Mouse (Mus musculus) liver, embryonic 12.5 days (tissue): Measurements from ENCODE around the gene Tuba3a. TPM values are rescaled to one million over a fixed set of nuclear protein-coding genes. Genes with fewer than 3 reads are reported as not detected.

Source experiments
- ATAC-seq: fragments of 200-750 bp; cut with Nextera tagmentation; 2 replicates; pipeline ENCODE4 v1.8.0; 2017; ENCODE audit warnings: moderate number of reproducible peaks, mild to moderate bottlenecking, moderate library complexity
- H3K27ac ChIP-seq: fragments of 300-500 bp; sonication (generic); 2 replicates; pipeline ENCODE4 v1.5.1; 2016; ENCODE audit warnings: mild to moderate bottlenecking
- H3K27me3 ChIP-seq: fragments of 300-500 bp; sonication (generic); replicated peaks from 2 replicates; pipeline ENCODE4 v1.6.1; 2016; ENCODE audit warnings: mild to moderate bottlenecking, moderate library complexity
- H3K36me3 ChIP-seq: fragments of 300-500 bp; sonication (generic); 2 replicates; pipeline ENCODE4 v1.6.1; 2016; ENCODE audit warnings: mild to moderate bottlenecking, moderate library complexity
- H3K4me1 ChIP-seq: fragments of 300-500 bp; sonication (generic); 2 replicates; pipeline ENCODE4 v1.6.1; 2016
- H3K4me2 ChIP-seq: fragments of 300-500 bp; sonication (generic); 2 replicates; pipeline ENCODE4 v1.6.1; 2016; ENCODE audit warnings: mild to moderate bottlenecking, moderate library complexity
- H3K4me3 ChIP-seq: fragments of 300-500 bp; sonication (generic); 2 replicates; pipeline ENCODE4 v1.5.1; 2016; ENCODE audit warnings: mild to moderate bottlenecking, moderate library complexity
- H3K9ac ChIP-seq: fragments of 300-500 bp; sonication (generic); 2 replicates; pipeline ENCODE4 v1.6.1; 2016; ENCODE audit warnings: mild to moderate bottlenecking, moderate library complexity
- H3K9me3 ChIP-seq: fragments of 300-500 bp; sonication (generic); replicated peaks from 2 replicates; pipeline ENCODE4 v1.6.1; 2016; ENCODE audit warnings: mild to moderate bottlenecking, moderate library complexity
- WGBS: fragments of 180-500 bp; shearing (Covaris S2); methylation state at CpG from one replicate; pipeline ENCODE4 v1.1.7; 2016; ENCODE audit not compliant: insufficient replicate concordance; 5-methylcytosine and 5-hydroxymethylcytosine counted together
- polyA plus RNA-seq: library from polyadenylated mRNA; unstranded; fragments of >200 nt; fragmentation: Nextera tagmentation; extraction: Ambion mirVana; gene quantifications from 2 replicates; pipeline ENCODE4 v1.2.1, GENCODE M21; 2016

Gene Tuba3a
- not detected in 2 replicates for polyA plus RNA-seq

GRCm38 (mm10) chr6:125285890-125286289 is at the start of gene Tuba3a:
Tuba3a (minus strand) TSS chr6:125286042.
- Histone ChIP-seq H3K27me3 (peaks cover 3% of the 10 kb centered on the region; the same call in 1 of the 2 replicates), H3K27ac (no peak within 1 kb of the TSS), H3K9ac (no peak within 1 kb of the TSS), H3K36me3 (no peaks in the 10 kb centered on the region), H3K9me3 (no peaks in the 10 kb centered on the region), H3K4me2 (no peak within 1 kb of the TSS), H3K4me1 (no peaks in the 10 kb centered on the region), H3K4me3 (no peak within 1 kb of the TSS)
- whole genome bisulfite sequencing, result 86% methylated on average over 22 of the region's 22 CpGs
- no peak for ATAC-seq

GRCm38 (mm10) chr6:125334356-125334755 is 48.5 kb upstream of the Tuba3a start:
- Histone ChIP-seq H3K4me3 (no peak overlapping the region), H3K36me3 (no peaks in the 10 kb centered on the region), H3K4me1 (peaks cover 11% of the 10 kb centered on the region; the same call in 1 of the 2 replicates), H3K9ac (no peak overlapping the region), H3K27ac (no peak overlapping the region), H3K4me2 (no peak overlapping the region), H3K27me3 (peaks cover 13% of the 10 kb centered on the region; the same call in 1 of the 2 replicates), H3K9me3 (no peaks in the 10 kb centered on the region)
- WGBS, result 48% methylated on average over 2 of the region's 2 CpGs
- no peak for ATAC-seq

- Histone ChIP-seq H3K9ac (no peak overlapping the region), H3K4me2 (no peak overlapping the region), H3K4me1 (peaks cover 9% of the 10 kb centered on the region; the same call in 1 of the 2 replicates), H3K9me3 (no peaks in the 10 kb centered on the region), H3K4me3 (no peak overlapping the region), H3K27me3 (peaks cover 11% of the 10 kb centered on the region; the same call in 1 of the 2 replicates), H3K27ac (no peak overlapping the region), H3K36me3 (no peaks in the 10 kb centered on the region)
- ATAC-seq, result no peak
- 48% methylated on average over 14 of the region's 14 CpGs for WGBS
Measured at GRCm38 (mm10) chr6:125333112-125333899, 47.5 kb upstream of the Tuba3a start.

- peak overlapping the region; percentile 52 for H3K4me3 ChIP-seq
- ATAC-seq, result peak; percentile 73
- peak overlapping the region; percentile 46 for H3K9ac ChIP-seq
- H3K4me1 ChIP-seq, result peaks cover 9% of the 10 kb centered on the region; the same call in 1 of the 2 replicates
- H3K4me2 ChIP-seq, result peak overlapping the region; percentile 79
- H3K27me3 ChIP-seq, result peaks cover 11% of the 10 kb centered on the region; the same call in 1 of the 2 replicates
- 0 out of 2 replicates have a peak overlapping the region, but pooled peaks have one; percentile 14 for H3K27ac ChIP-seq
- H3K36me3 ChIP-seq, result no peaks in the 10 kb centered on the region
- WGBS, result 1% methylated on average over 39 of the region's 39 CpGs
- H3K9me3 ChIP-seq, result no peaks in the 10 kb centered on the region
Measured at GRCm38 (mm10) chr6:125330626-125331326, 44.9 kb upstream of the Tuba3a start.

GRCm38 (mm10) chr6:125328243-125328642 is 42.4 kb upstream of the Tuba3a start:
- H3K36me3 ChIP-seq, result no peaks in the 10 kb centered on the region
- no peak; the same call in 1 of the 2 replicates for ATAC-seq
- H3K4me1 ChIP-seq, result peaks cover 9% of the 10 kb centered on the region; the same call in 1 of the 2 replicates
- no peaks in the 10 kb centered on the region for H3K9me3 ChIP-seq
- no peak overlapping the region for H3K4me2 ChIP-seq
- H3K9ac ChIP-seq, result no peak overlapping the region
- 66% methylated on average over 5 of the region's 5 CpGs for WGBS
- no peak overlapping the region for H3K27ac ChIP-seq
- H3K27me3 ChIP-seq, result peaks cover 22% of the 10 kb centered on the region
- H3K4me3 ChIP-seq, result no peak overlapping the region

GRCm38 (mm10) chr6:125325337-125325736 is 39.5 kb upstream of the Tuba3a start:
- no peaks in the 10 kb centered on the region for H3K9me3 ChIP-seq
- no peak overlapping the region for H3K27ac ChIP-seq
- H3K4me1 ChIP-seq, result peaks cover 5% of the 10 kb centered on the region; the same call in 1 of the 2 replicates
- H3K4me2 ChIP-seq, result no peak overlapping the region
- 49% methylated on average over 6 of the region's 6 CpGs for WGBS
- H3K9ac ChIP-seq, result no peak overlapping the region
- H3K36me3 ChIP-seq, result no peaks in the 10 kb centered on the region
- H3K4me3 ChIP-seq, result no peak overlapping the region
- H3K27me3 ChIP-seq, result peaks cover 44% of the 10 kb centered on the region
- no peak for ATAC-seq

GRCm38 (mm10) chr6:125323547-125323946 is 37.7 kb upstream of the Tuba3a start:
- WGBS, result 56% methylated on average over 6 of the region's 6 CpGs
- Histone ChIP-seq H3K27me3 (peaks cover 56% of the 10 kb centered on the region), H3K4me1 (peaks cover 5% of the 10 kb centered on the region; the same call in 1 of the 2 replicates), H3K36me3 (no peaks in the 10 kb centered on the region), H3K4me3 (no peak overlapping the region), H3K9me3 (no peaks in the 10 kb centered on the region), H3K4me2 (no peak overlapping the region), H3K9ac (no peak overlapping the region), H3K27ac (no peak overlapping the region)
- no peak for ATAC-seq

GRCm38 (mm10) chr6:125322794-125323193 is 37.0 kb upstream of the Tuba3a start:
- Histone ChIP-seq H3K4me1 (peaks cover 5% of the 10 kb centered on the region; the same call in 1 of the 2 replicates), H3K9me3 (no peaks in the 10 kb centered on the region), H3K4me3 (no peak overlapping the region), H3K27me3 (peaks cover 56% of the 10 kb centered on the region), H3K36me3 (no peaks in the 10 kb centered on the region), H3K27ac (no peak overlapping the region), H3K9ac (no peak overlapping the region), H3K4me2 (no peak overlapping the region)
- WGBS, result 57% methylated on average over 13 of the region's 13 CpGs
- ATAC-seq, result no peak

GRCm38 (mm10) chr6:125321114-125321855 is 35.4 kb upstream of the Tuba3a start:
- Histone ChIP-seq H3K36me3 (no peaks in the 10 kb centered on the region), H3K4me1 (peaks cover 5% of the 10 kb centered on the region; the same call in 1 of the 2 replicates), H3K27ac (no peak overlapping the region), H3K27me3 (peaks cover 56% of the 10 kb centered on the region), H3K9ac (no peak overlapping the region), H3K4me2 (peak overlapping the region; percentile 13; the same call in 1 of the 2 replicates), H3K4me3 (no peak overlapping the region), H3K9me3 (no peaks in the 10 kb centered on the region)
- WGBS, result 8% methylated on average over 26 of the region's 26 CpGs
- no peak for ATAC-seq

GRCm38 (mm10) chr6:125320323-125320722 is 34.5 kb upstream of the Tuba3a start, which contains the start of gene Scnn1a:
Scnn1a (plus strand) TSS chr6:125320659.
- Histone ChIP-seq H3K4me3 (no peak within 1 kb of the TSS), H3K27ac (no peak within 1 kb of the TSS), H3K36me3 (no peaks in the 10 kb centered on the region), H3K27me3 (peaks cover 56% of the 10 kb centered on the region), H3K9me3 (no peaks in the 10 kb centered on the region), H3K4me1 (peaks cover 5% of the 10 kb centered on the region; the same call in 1 of the 2 replicates), H3K9ac (no peak within 1 kb of the TSS), H3K4me2 (peak within 1 kb of the TSS; percentile 13; the same call in 1 of the 2 replicates)
- ATAC-seq, result no peak
- WGBS, result 55% methylated on average over 1 of the region's 1 CpGs

- H3K4me1 ChIP-seq, result peaks cover 5% of the 10 kb centered on the region; the same call in 1 of the 2 replicates
- H3K9ac ChIP-seq, result no peak overlapping the region
- peaks cover 56% of the 10 kb centered on the region for H3K27me3 ChIP-seq
- ATAC-seq, result no peak
- H3K4me3 ChIP-seq, result no peak overlapping the region
- no peak overlapping the region for H3K27ac ChIP-seq
- no peak overlapping the region for H3K4me2 ChIP-seq
- no peaks in the 10 kb centered on the region for H3K36me3 ChIP-seq
- no peaks in the 10 kb centered on the region for H3K9me3 ChIP-seq
Measured at GRCm38 (mm10) chr6:125319919-125320296, 34.1 kb upstream of the Tuba3a start.
